Comparison of ENCODE assay signal across 8 mouse cellular contexts in genomic region chr11:93098933-93099381, GRCm38 (mm10). TPM values are rescaled to one million over a fixed set of nuclear protein-coding genes. Genes with fewer than 3 reads are reported as not detected.
DNase-seq lines count a peak whose midpoint lies in the region; ATAC-seq and TF ChIP-seq lines count a peak whose summit lies in the region.

No protein-coding gene starts in this region.

- WGBS in kidney, postnatal 0 days = under 1% methylated on average over 35 of the region's 37 CpGs
- WGBS in kidney, adult 2 months = 1% methylated on average over 36 of the region's 37 CpGs
- WGBS in cerebellum, adult 2 months = 1% methylated on average over 37 of the region's 37 CpGs
- under 1% methylated on average over 36 of the region's 37 CpGs for WGBS in forebrain, embryonic 16.5 days
- under 1% methylated on average over 37 of the region's 37 CpGs for WGBS in limb, embryonic 10.5 days

- H3K9me3 ChIP-seq in kidney, postnatal 0 days (replicated peaks; ENCODE audit: low read length) = no peaks in the 10 kb centered on the region
- no peaks in the 10 kb centered on the region for H3K9me3 ChIP-seq in forebrain, embryonic 16.5 days (ENCODE audit: control insufficient read depth, low read length)
- no peaks in the 10 kb centered on the region for H3K9me3 ChIP-seq in limb, embryonic 10.5 days (replicated peaks)

- DNase-seq in kidney, postnatal 0 days (ENCODE audit: low spot score) = no peak
- no peak for DNase-seq in kidney, adult 2 months
- DNase-seq in cerebellum, adult 2 months = peak; percentile 87
- peak; percentile 37 for DNase-seq in limb, embryonic 10.5 days (ENCODE audit: low spot score)
- DNase-seq in right cerebral cortex, postnatal 25 days = peak; percentile 54
- DNase-seq in spleen, adult 18-20 months = no peak
- DNase-seq in T-cell, adult 2 months (ENCODE audit: low spot score) = no peak

- H3K27ac ChIP-seq in kidney, postnatal 0 days = no peak overlapping the region
- H3K27ac ChIP-seq in kidney, adult 2 months (ENCODE audit: insufficient read depth, low read depth, low read length) = no peak overlapping the region
- peak overlapping the region; percentile 95 for H3K27ac ChIP-seq in cerebellum, adult 2 months (ENCODE audit: insufficient read depth, low read length)
- H3K27ac ChIP-seq in forebrain, embryonic 16.5 days (ENCODE audit: low read length) = no peak overlapping the region
- H3K27ac ChIP-seq in limb, embryonic 10.5 days = no peak overlapping the region

- no peak for TF ChIP-seq CTCF in kidney, postnatal 0 days (IDR thresholded peaks at IDR 0.05; ENCODE audit: low read depth)
- TF ChIP-seq CTCF in kidney, adult 2 months (conservative IDR thresholded peaks at IDR 0.05; ENCODE audit: insufficient read depth, insufficient read length, low read depth, low read length) = no peak
- peak; percentile 55; the same call in 1 of the 2 replicates for TF ChIP-seq CTCF in cerebellum, adult 2 months (IDR thresholded peaks at IDR 0.05; ENCODE audit: borderline replicate concordance, insufficient read depth, low read depth, low read length)

- peaks cover 44% of the 10 kb centered on the region for H3K27me3 ChIP-seq in kidney, postnatal 0 days (ENCODE audit: insufficient read depth, low read length)
- peaks cover 3% of the 10 kb centered on the region; the same call in 1 of the 2 replicates for H3K27me3 ChIP-seq in kidney, adult 2 months (replicated peaks; ENCODE audit: control insufficient read depth, insufficient read depth, low read length)
- H3K27me3 ChIP-seq in cerebellum, adult 2 months (ENCODE audit: control insufficient read depth, insufficient read depth, low read length) = no peaks in the 10 kb centered on the region
- peaks cover 25% of the 10 kb centered on the region for H3K27me3 ChIP-seq in forebrain, embryonic 16.5 days (replicated peaks; ENCODE audit: control insufficient read depth, insufficient read depth, low read length)
- H3K27me3 ChIP-seq in limb, embryonic 10.5 days (ENCODE audit: low read depth, poor library complexity, severe bottlenecking) = peaks cover 74% of the 10 kb centered on the region

- no peaks in the 10 kb centered on the region for H3K36me3 ChIP-seq in kidney, postnatal 0 days (ENCODE audit: insufficient read depth, low read length)
- no peaks in the 10 kb centered on the region for H3K36me3 ChIP-seq in kidney, adult 2 months (ENCODE audit: control insufficient read depth, insufficient read depth, low read length)
- no peaks in the 10 kb centered on the region for H3K36me3 ChIP-seq in forebrain, embryonic 16.5 days (ENCODE audit: control insufficient read depth, insufficient read depth)
- H3K36me3 ChIP-seq in limb, embryonic 10.5 days = no peaks in the 10 kb centered on the region

- no peak for ATAC-seq in kidney, postnatal 0 days (replicated peaks; ENCODE audit: low FRiP score, low read depth)
- peak; percentile 56 for ATAC-seq in forebrain, embryonic 16.5 days

- no peak overlapping the region for H3K9ac ChIP-seq in kidney, postnatal 0 days (ENCODE audit: low read depth, low read length)
- peak overlapping the region; percentile 51 for H3K9ac ChIP-seq in forebrain, embryonic 16.5 days (replicated peaks; ENCODE audit: low read depth, low read length)

- peak overlapping the region; percentile 55 for H3K4me2 ChIP-seq in kidney, postnatal 0 days (ENCODE audit: low read length)
- peak overlapping the region; percentile 80 for H3K4me2 ChIP-seq in forebrain, embryonic 16.5 days (ENCODE audit: low read length)

- peak overlapping the region; percentile 20 for H3K4me3 ChIP-seq in kidney, postnatal 0 days (replicated peaks; ENCODE audit: low read depth, low read length)
- no peak overlapping the region for H3K4me3 ChIP-seq in kidney, adult 2 months (ENCODE audit: insufficient read depth, low read depth, low read length)
- H3K4me3 ChIP-seq in cerebellum, adult 2 months (replicated peaks; ENCODE audit: insufficient read depth, low read depth, low read length) = peak overlapping the region; percentile 73
- H3K4me3 ChIP-seq in forebrain, embryonic 16.5 days (replicated peaks; ENCODE audit: low read length) = peak overlapping the region; percentile 47
- H3K4me3 ChIP-seq in limb, embryonic 10.5 days = peak overlapping the region; percentile 50

- no peak for TF ChIP-seq POLR2A in kidney, adult 2 months (IDR thresholded peaks at IDR 0.05; ENCODE audit: low read depth, low read length)
- peak; percentile 18; the same call in 1 of the 2 replicates for TF ChIP-seq POLR2A in cerebellum, adult 2 months (IDR thresholded peaks at IDR 0.05; ENCODE audit: borderline replicate concordance, insufficient read depth, low read length)

- 0 out of 2 replicates have a peak, but pooled peaks cover 7% of the 10 kb centered on the region for H3K4me1 ChIP-seq in kidney, postnatal 0 days (replicated peaks; ENCODE audit: insufficient read depth, low read length)
- no peaks in the 10 kb centered on the region for H3K4me1 ChIP-seq in kidney, adult 2 months (ENCODE audit: control insufficient read depth, insufficient read depth, low read length)
- no peaks in the 10 kb centered on the region for H3K4me1 ChIP-seq in cerebellum, adult 2 months (ENCODE audit: control insufficient read depth, insufficient read depth, low read length)
- H3K4me1 ChIP-seq in forebrain, embryonic 16.5 days (replicated peaks; ENCODE audit: control insufficient read depth, insufficient read depth, low read length) = peaks cover 28% of the 10 kb centered on the region
- peaks cover 26% of the 10 kb centered on the region for H3K4me1 ChIP-seq in limb, embryonic 10.5 days

RNA-seq across cellular contexts. Expression of gene Car10, which starts 1.1 kb away (rescaled TPM):
- 0.06 TPM in 1 of 2 replicates, not detected in the other for polyA plus RNA-seq in kidney, postnatal 0 days (2015; fragmentation: Nextera tagmentation; extraction: Ambion mirVana)
- polyA plus RNA-seq in kidney, adult 2 months (2012; rRNA removed) = not detected in 2 replicates
- 92.4 and 100 TPM in 2 replicates for polyA plus RNA-seq in cerebellum, adult 2 months (2012; rRNA removed)
- polyA plus RNA-seq in forebrain, embryonic 16.5 days (2015; fragmentation: Nextera tagmentation; extraction: Ambion mirVana) = 7.7 and 18.6 TPM in 2 replicates
- 0.10 and 0.20 TPM in 2 replicates for polyA plus RNA-seq in limb, embryonic 10.5 days (2016; fragmentation: Nextera tagmentation; extraction: Ambion mirVana)

Comparison
In these comparisons a context has a peak if more than half of its experiments do, and no peak if none do; other contexts are left out.
1. DNase-seq: peak in cerebellum, adult 2 months (2 of 2), limb, embryonic 10.5 days (single experiment) and right cerebral cortex, postnatal 25 days (single experiment); none in kidney, postnatal 0 days (single experiment), kidney, adult 2 months (single experiment), spleen, adult 18-20 months (0 of 2) and T-cell, adult 2 months (single experiment).